Mouse (Mus musculus) thymus, adult 2 months (tissue): ENCODE data around the gene Prm2.

ENCODE experiments used
- CTCF ChIP-seq: fragments of 200-500 bp; IDR thresholded peaks from 2 replicates; pipeline ENCODE4 v1.5.1; 2012; ENCODE audit warnings: mild to moderate bottlenecking, control low read depth, low read length, moderate library complexity, borderline replicate concordance; ENCODE audit not compliant: control insufficient read depth, poor library complexity, insufficient read depth; ENCODE audit errors: extremely low read depth
- POLR2A ChIP-seq: fragments of 200-500 bp; IDR thresholded peaks from 2 replicates; pipeline ENCODE4 v1.6.1; 2012; ENCODE audit warnings: mild to moderate bottlenecking, low read length, control low read depth, moderate library complexity; ENCODE audit not compliant: control insufficient read depth, poor library complexity, insufficient read depth; ENCODE audit errors: extremely low read depth

- TF ChIP-seq CTCF (0 out of 2 replicates have a peak, but pooled peaks have one; percentile 13), POLR2A (no peak)
Observed at GRCm38 (mm10) chr16:10771769-10772510, 24.0 kb downstream of the Prm2 start.
